Mouse (Mus musculus): ENCODE measurements around the gene Acad11. TPM values are rescaled to one million over a fixed set of nuclear protein-coding genes. Genes with fewer than 3 reads are reported as not detected.

The Acad11 gene
- polyA plus RNA-seq, 1 experiment: 5.5 TPM

DNA sequence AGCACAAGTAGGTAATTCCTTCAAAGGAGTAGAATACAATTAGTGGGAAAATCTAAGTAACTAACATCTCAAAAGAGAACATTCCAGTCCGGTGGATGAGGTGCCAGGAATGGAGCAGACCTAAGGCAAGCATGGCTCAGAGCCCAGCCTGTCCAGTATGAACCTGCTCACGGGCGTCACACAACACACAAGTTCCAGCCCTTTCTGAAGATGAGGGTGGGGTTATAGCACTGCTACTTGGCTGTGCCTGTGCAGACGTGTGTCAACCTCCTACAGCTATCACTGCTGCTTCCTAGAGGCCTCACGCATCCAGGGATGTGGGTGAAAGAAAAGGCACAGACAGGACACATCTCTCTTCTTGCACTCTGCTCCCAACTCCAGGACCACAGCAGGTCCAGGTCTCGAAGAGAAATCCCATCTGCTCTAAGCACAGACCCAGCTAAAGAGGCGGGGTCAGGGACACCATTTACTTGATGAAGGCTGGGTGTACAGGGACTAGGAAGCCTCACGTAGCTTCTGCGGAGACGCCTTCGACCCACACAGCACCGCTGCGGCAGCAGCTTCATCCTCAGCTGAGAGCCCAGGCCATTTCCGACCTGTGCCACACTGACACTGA is 92.0 kb downstream of the Acad11 start:
- no peaks in the 10 kb centered on the region for H3K27me3 ChIP-seq (ENCODE audit: control insufficient read depth, insufficient read depth, low read length)
- no peaks in the 10 kb centered on the region for H3K4me1 ChIP-seq (ENCODE audit: control insufficient read depth, insufficient read depth, insufficient read length)
- no peak overlapping the region for H3K27ac ChIP-seq (ENCODE audit: insufficient read depth, low read length)
- H3K4me3 ChIP-seq (ENCODE audit: extremely low read depth, insufficient read depth, insufficient read length): no peak overlapping the region
- H3K36me3 ChIP-seq (ENCODE audit: control insufficient read depth, insufficient read depth, low read length): peaks cover 56% of the 10 kb centered on the region
- TF ChIP-seq POLR2A (IDR thresholded peaks at IDR 0.05; ENCODE audit: low read depth, low read length) (no peak), CTCF (IDR thresholded peaks at IDR 0.05; ENCODE audit: extremely low read depth, insufficient read depth, insufficient read length, insufficient replicate concordance) (no peak)
- 93% methylated on average over 14 of the region's 14 CpGs for WGBS
- no peak for DNase-seq (ENCODE audit: low read depth in 1 of 2, low spot score in 2 of 2)

DNA sequence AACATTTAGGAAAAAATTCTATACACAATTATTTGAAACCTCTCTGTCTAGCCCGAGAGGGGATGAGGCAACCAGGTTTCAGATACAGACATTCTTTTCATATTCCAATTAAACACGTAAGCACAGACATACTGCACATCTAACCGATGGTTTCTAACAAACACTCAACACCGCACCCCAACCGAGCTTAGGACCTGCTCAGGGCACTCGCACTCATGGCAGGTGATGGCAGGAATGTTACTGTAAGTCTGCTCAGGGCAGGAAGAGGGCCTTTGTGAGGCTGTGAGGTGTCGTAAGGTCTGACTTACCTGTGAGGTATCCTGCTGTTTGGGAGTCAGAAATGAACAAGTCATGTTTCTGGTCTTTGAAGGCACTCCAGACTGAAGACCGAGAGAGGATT is 93.3 kb downstream of the Acad11 start:
- Histone ChIP-seq H3K36me3 (ENCODE audit: control insufficient read depth, insufficient read depth, low read length) (peaks cover 60% of the 10 kb centered on the region), H3K4me3 (ENCODE audit: extremely low read depth, insufficient read depth, insufficient read length) (no peak overlapping the region), H3K4me1 (ENCODE audit: control insufficient read depth, insufficient read depth, insufficient read length) (no peaks in the 10 kb centered on the region), H3K27ac (ENCODE audit: insufficient read depth, low read length) (no peak overlapping the region), H3K27me3 (ENCODE audit: control insufficient read depth, insufficient read depth, low read length) (no peaks in the 10 kb centered on the region)
- TF ChIP-seq CTCF (IDR thresholded peaks at IDR 0.05; ENCODE audit: extremely low read depth, insufficient read depth, insufficient read length, insufficient replicate concordance) (no peak), POLR2A (IDR thresholded peaks at IDR 0.05; ENCODE audit: low read depth, low read length) (no peak)
- no peak for DNase-seq (ENCODE audit: low read depth in 1 of 2, low spot score in 2 of 2)
- WGBS: 94% methylated on average over 8 of the region's 8 CpGs

- no peaks in the 10 kb centered on the region for H3K4me1 ChIP-seq (ENCODE audit: control insufficient read depth, insufficient read depth, insufficient read length)
- DNase-seq (ENCODE audit: low read depth in 1 of 2, low spot score in 2 of 2): no peak
- peaks cover 61% of the 10 kb centered on the region for H3K36me3 ChIP-seq (ENCODE audit: control insufficient read depth, insufficient read depth, low read length)
- no peak overlapping the region for H3K4me3 ChIP-seq (ENCODE audit: extremely low read depth, insufficient read depth, insufficient read length)
- H3K27me3 ChIP-seq (ENCODE audit: control insufficient read depth, insufficient read depth, low read length): no peaks in the 10 kb centered on the region
- no peak overlapping the region for H3K27ac ChIP-seq (ENCODE audit: insufficient read depth, low read length)
- 94% methylated on average over 7 of the region's 7 CpGs for WGBS
- TF ChIP-seq POLR2A (IDR thresholded peaks at IDR 0.05; ENCODE audit: low read depth, low read length) (no peak), CTCF (IDR thresholded peaks at IDR 0.05; ENCODE audit: extremely low read depth, insufficient read depth, insufficient read length, insufficient replicate concordance) (no peak)
These were observed 94.1 kb downstream of the Acad11 start for GRCm38 (mm10) chr9:104157291-104157690.

DNA sequence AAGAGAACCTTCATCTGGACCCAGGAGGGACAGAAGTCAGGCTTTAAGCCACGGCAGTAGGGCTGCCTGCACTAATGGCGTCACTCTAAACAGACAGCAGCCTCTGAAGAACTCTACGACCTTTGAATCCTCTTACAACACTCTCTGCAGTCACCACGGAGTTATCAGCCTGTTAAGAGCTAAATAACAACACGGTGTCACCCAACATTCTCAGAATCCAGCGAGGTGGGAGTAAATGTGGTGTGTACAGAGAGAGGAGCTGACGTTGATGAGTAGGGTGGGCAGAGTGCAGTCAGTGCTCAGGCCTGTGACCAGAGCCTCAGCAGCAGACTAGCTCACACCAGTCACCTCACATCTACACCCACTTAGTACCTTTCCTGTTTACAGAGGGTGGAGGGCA is 97.9 kb downstream of the Acad11 start:
- Histone ChIP-seq H3K4me1 (ENCODE audit: control insufficient read depth, insufficient read depth, insufficient read length) (no peaks in the 10 kb centered on the region), H3K4me3 (ENCODE audit: extremely low read depth, insufficient read depth, insufficient read length) (no peak overlapping the region), H3K27me3 (ENCODE audit: control insufficient read depth, insufficient read depth, low read length) (no peaks in the 10 kb centered on the region), H3K27ac (ENCODE audit: insufficient read depth, low read length) (no peak overlapping the region), H3K36me3 (ENCODE audit: control insufficient read depth, insufficient read depth, low read length) (peaks cover 70% of the 10 kb centered on the region)
- TF ChIP-seq CTCF (IDR thresholded peaks at IDR 0.05; ENCODE audit: extremely low read depth, insufficient read depth, insufficient read length, insufficient replicate concordance): no peak
- TF ChIP-seq POLR2A (IDR thresholded peaks at IDR 0.05; ENCODE audit: low read depth, low read length): no peak
- no peak for DNase-seq (ENCODE audit: low read depth in 1 of 2, low spot score in 2 of 2)
- WGBS: 90% methylated on average over 7 of the region's 7 CpGs

DNA sequence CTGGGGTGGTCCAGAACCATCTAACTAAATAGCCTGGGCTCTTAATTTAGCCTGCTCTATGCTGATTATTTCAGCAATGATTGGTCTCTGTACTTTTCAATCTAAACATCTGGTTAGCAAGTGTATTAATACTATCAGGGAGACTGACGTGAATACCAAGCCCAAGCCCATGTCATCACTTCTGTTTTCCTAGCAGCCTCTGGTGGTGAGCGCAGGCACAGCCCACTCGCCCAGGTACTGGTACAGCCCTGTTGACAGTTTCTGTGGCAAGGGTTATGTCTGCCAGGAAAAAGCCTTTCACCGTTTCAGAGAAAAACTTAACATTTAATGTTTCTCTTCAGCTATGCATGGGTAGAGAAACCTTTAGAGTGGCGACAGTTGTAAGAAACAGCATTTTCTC is 101.0 kb downstream of the Acad11 start:
- H3K4me1 ChIP-seq (ENCODE audit: control insufficient read depth, insufficient read depth, insufficient read length): no peaks in the 10 kb centered on the region
- H3K36me3 ChIP-seq (ENCODE audit: control insufficient read depth, insufficient read depth, low read length): peaks cover 60% of the 10 kb centered on the region

DNA sequence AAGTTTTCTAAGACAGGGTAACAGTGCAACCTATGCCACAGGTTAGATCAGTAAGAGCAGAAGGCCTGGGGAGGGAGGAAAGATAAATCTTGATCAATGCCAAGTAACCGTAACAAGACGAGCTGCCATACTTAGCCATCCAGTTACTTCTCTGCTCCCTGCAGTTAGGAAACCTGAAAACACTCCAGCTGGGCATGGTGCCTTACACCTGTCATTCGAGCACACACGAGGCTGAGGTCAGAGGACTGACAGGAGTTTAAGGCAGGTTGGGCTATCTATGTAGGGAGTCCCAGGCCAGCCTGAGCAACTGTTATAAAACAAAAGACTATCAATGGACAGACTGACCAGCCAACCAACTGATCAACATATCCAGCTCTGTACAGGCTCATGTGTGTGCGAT is 102.7 kb downstream of the Acad11 start:
- TF ChIP-seq CTCF (IDR thresholded peaks at IDR 0.05; ENCODE audit: extremely low read depth, insufficient read depth, insufficient read length, insufficient replicate concordance) (no peak), POLR2A (IDR thresholded peaks at IDR 0.05; ENCODE audit: low read depth, low read length) (no peak)
- peaks cover 55% of the 10 kb centered on the region for H3K36me3 ChIP-seq (ENCODE audit: control insufficient read depth, insufficient read depth, low read length)
- DNase-seq (ENCODE audit: low read depth in 1 of 2, low spot score in 2 of 2): no peak
- no peaks in the 10 kb centered on the region for H3K27me3 ChIP-seq (ENCODE audit: control insufficient read depth, insufficient read depth, low read length)
- H3K27ac ChIP-seq (ENCODE audit: insufficient read depth, low read length): no peak overlapping the region
- WGBS: 94% methylated on average over 5 of the region's 5 CpGs
- H3K4me3 ChIP-seq (ENCODE audit: extremely low read depth, insufficient read depth, insufficient read length): no peak overlapping the region
- no peaks in the 10 kb centered on the region for H3K4me1 ChIP-seq (ENCODE audit: control insufficient read depth, insufficient read depth, insufficient read length)

More for the DNA sequence above, 101.0 kb downstream of the Acad11 start:
- WGBS: 95% methylated on average over 5 of the region's 5 CpGs
- Histone ChIP-seq H3K27me3 (ENCODE audit: control insufficient read depth, insufficient read depth, low read length) (no peaks in the 10 kb centered on the region), H3K4me3 (ENCODE audit: extremely low read depth, insufficient read depth, insufficient read length) (no peak overlapping the region), H3K27ac (ENCODE audit: insufficient read depth, low read length) (no peak overlapping the region)
- DNase-seq (ENCODE audit: low read depth in 1 of 2, low spot score in 2 of 2): no peak
- TF ChIP-seq CTCF (IDR thresholded peaks at IDR 0.05; ENCODE audit: extremely low read depth, insufficient read depth, insufficient read length, insufficient replicate concordance) (no peak), POLR2A (IDR thresholded peaks at IDR 0.05; ENCODE audit: low read depth, low read length) (no peak)

GRCm38 (mm10) chr9:104169986-104170385 is 106.8 kb downstream of the Acad11 start:
- no peak for DNase-seq (ENCODE audit: low read depth in 1 of 2, low spot score in 2 of 2)
- Histone ChIP-seq H3K27me3 (ENCODE audit: control insufficient read depth, insufficient read depth, low read length) (no peaks in the 10 kb centered on the region), H3K4me3 (ENCODE audit: extremely low read depth, insufficient read depth, insufficient read length) (no peak overlapping the region), H3K27ac (ENCODE audit: insufficient read depth, low read length) (no peak overlapping the region), H3K4me1 (ENCODE audit: control insufficient read depth, insufficient read depth, insufficient read length) (no peaks in the 10 kb centered on the region), H3K36me3 (ENCODE audit: control insufficient read depth, insufficient read depth, low read length) (peaks cover 39% of the 10 kb centered on the region)
- WGBS: 97% methylated on average over 10 of the region's 10 CpGs
- TF ChIP-seq CTCF (IDR thresholded peaks at IDR 0.05; ENCODE audit: extremely low read depth, insufficient read depth, insufficient read length, insufficient replicate concordance) (no peak), POLR2A (IDR thresholded peaks at IDR 0.05; ENCODE audit: low read depth, low read length) (no peak)
